Mouse (Mus musculus): ENCODE measurements around the gene Brd7. TPM values are rescaled to one million over a fixed set of nuclear protein-coding genes. Genes with fewer than 3 reads are reported as not detected.

Gene Brd7
- polyA plus RNA-seq, 1 experiment from 2014 or later, result 56.5 TPM

- no peaks in the 10 kb centered on the region for H3K36me3 ChIP-seq
- no peak overlapping the region for H3K4me3 ChIP-seq (replicated peaks)
- WGBS, result 80% methylated on average over 14 of the region's 14 CpGs
- no peaks in the 10 kb centered on the region for H3K27me3 ChIP-seq (replicated peaks)
- ATAC-seq (ENCODE audit: low FRiP score), result no peak
- H3K4me1 ChIP-seq, result no peaks in the 10 kb centered on the region
- no peaks in the 10 kb centered on the region for H3K9me3 ChIP-seq (replicated peaks)
- H3K9ac ChIP-seq (replicated peaks), result no peak overlapping the region
- no peak overlapping the region for H3K4me2 ChIP-seq
- H3K27ac ChIP-seq (replicated peaks), result no peak overlapping the region
Observed at GRCm38 (mm10) chr8:88306511-88306910, 55.5 kb downstream of the Brd7 start.

DNA sequence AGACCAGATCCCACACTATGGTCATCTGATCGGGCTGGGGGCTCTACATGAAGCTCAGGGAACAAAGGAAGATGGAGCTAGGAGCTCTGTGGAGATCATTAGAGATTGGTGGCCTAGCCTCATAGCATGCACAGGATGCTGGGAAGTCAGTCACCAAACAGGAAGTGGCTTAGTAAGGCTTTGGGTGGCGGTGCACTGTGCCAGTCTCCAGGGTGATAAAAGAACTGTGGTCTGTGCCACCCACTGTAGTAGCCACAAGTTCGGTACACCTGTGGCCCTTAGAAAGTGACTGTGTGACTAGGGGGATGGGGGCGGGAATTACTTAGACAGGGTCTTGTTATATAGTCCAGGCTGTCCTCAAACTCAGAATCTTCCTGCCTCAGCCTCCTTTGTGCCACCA, 56.2 kb downstream of the Brd7 start:
- Histone ChIP-seq H3K9me3 (replicated peaks) (no peaks in the 10 kb centered on the region), H3K36me3 (no peaks in the 10 kb centered on the region), H3K4me1 (no peaks in the 10 kb centered on the region), H3K4me2 (no peak overlapping the region), H3K4me3 (replicated peaks) (no peak overlapping the region), H3K27ac (replicated peaks) (no peak overlapping the region), H3K9ac (replicated peaks) (no peak overlapping the region), H3K27me3 (replicated peaks) (no peaks in the 10 kb centered on the region)
- no peak for ATAC-seq (ENCODE audit: low FRiP score)
- 95% methylated on average over 4 of the region's 4 CpGs for WGBS

DNA sequence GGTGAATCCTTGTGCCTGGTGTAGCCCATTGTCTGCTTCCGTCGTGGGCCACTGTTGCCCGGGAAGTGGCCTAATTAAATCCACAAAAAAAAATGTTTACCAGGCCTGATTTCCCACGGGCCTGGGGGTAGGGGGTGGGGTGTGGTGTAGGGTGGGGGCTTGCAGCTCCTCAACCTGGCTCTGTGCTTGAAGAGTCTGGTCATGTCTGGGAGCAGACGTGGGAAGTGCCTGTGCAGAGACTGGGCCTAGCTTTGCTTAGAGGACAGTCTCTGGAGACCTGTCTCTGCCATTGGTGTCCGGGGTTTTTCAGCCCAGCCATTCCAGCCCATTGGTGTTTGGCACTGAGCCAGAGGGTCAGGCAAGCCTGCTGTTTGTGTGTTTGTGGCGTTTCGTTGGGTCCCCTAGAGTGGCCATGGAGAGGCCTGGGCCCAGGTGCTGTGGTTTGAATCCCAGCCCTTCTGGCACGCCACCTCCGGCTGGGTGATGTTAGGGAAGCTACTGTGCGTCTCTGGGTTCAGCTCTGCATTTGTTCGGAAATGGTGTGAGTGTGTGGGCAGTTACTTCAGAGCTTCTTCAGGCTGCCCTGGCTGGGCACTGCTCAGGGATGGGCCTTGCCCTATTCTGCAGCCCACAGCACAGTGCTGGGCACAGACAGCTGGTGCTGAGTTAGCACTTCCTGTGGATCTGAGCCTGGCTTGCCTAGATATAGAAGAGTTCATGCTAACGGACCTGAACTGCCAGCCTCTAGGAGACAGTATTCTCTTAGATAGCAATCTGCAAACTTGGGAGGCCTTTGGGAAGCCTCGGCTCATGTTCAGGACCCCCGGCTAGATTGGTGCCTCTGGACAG, 60.2 kb downstream of the Brd7 start:
- Histone ChIP-seq H3K36me3 (no peaks in the 10 kb centered on the region), H3K4me2 (no peak overlapping the region), H3K27ac (replicated peaks) (no peak overlapping the region), H3K9ac (replicated peaks) (no peak overlapping the region), H3K4me3 (replicated peaks) (no peak overlapping the region), H3K27me3 (replicated peaks) (no peaks in the 10 kb centered on the region), H3K9me3 (replicated peaks) (no peaks in the 10 kb centered on the region), H3K4me1 (no peaks in the 10 kb centered on the region)
- 47% methylated on average over 15 of the region's 15 CpGs for WGBS
- ATAC-seq (ENCODE audit: low FRiP score), result no peak

GRCm38 (mm10) chr8:88299907-88300603, 61.9 kb downstream of the Brd7 start:
- Histone ChIP-seq H3K4me3 (replicated peaks) (no peak overlapping the region), H3K4me2 (no peak overlapping the region), H3K9me3 (replicated peaks) (no peaks in the 10 kb centered on the region), H3K36me3 (no peaks in the 10 kb centered on the region), H3K4me1 (no peaks in the 10 kb centered on the region), H3K27me3 (replicated peaks) (no peaks in the 10 kb centered on the region), H3K9ac (replicated peaks) (no peak overlapping the region), H3K27ac (replicated peaks) (no peak overlapping the region)
- 84% methylated on average over 10 of the region's 10 CpGs for WGBS
- no peak for ATAC-seq (ENCODE audit: low FRiP score)

DNA sequence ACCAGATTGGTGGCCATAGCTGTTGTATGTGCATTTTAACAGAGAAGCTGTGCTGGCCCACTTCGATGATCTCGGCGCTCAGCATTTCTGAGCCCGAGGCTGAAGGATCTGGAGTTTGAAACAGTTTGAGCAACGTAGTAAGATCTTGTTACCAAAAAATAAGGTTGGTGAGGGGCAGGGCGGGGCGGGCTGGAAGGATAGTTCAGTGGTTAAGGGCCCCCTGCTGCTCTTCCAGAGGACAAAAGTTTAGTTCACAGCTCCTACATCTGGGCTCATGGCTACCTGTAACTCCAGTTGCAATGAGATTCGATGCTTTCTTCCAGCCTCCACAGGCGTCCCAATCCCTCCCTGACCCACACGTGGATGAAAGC, 63.3 kb downstream of the Brd7 start:
- Histone ChIP-seq H3K4me3 (replicated peaks) (no peak overlapping the region), H3K27me3 (replicated peaks) (no peaks in the 10 kb centered on the region), H3K36me3 (no peaks in the 10 kb centered on the region), H3K27ac (replicated peaks) (no peak overlapping the region), H3K9me3 (replicated peaks) (no peaks in the 10 kb centered on the region), H3K4me2 (no peak overlapping the region), H3K4me1 (no peaks in the 10 kb centered on the region), H3K9ac (replicated peaks) (no peak overlapping the region)
- no peak for ATAC-seq (ENCODE audit: low FRiP score)
- 86% methylated on average over 10 of the region's 10 CpGs for WGBS

DNA sequence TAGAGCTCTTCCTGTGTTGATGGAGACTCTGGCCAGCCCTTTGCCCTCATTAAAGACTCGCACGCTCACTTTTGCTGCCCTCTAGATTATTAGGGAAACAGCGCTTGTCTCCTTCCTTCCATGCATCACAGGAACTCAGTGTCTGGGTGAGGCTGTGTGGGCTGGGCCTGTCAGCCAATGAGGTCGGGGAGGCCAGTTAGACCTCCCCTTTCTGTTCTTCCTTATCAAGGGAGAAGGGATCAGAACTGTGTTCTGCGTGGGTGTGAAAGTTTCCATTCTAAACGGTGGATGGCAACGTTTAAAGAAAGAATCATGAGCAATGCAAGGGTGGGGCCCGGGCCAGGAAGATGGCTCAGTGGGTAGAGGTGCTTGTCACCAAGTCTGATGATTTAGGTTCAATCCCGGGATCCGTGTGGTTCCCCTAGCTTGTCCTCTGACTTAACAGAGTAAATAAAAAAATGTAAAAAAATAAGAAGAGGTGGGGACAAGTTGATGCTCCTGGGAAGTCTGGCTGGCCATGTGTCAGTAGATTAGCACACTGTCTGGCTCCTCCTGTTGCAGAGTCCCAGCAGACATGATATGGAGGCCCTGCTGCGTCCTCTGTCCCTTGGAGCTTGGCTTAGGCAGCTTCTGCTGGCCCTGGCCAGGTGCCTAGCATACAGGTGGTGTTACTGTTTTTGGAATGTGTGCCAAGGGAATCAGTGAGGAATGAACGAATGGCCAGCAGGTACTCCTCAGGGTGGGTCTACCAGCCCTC, 63.8 kb downstream of the Brd7 start:
- ATAC-seq (ENCODE audit: low FRiP score), result no peak
- Histone ChIP-seq H3K9me3 (replicated peaks) (no peaks in the 10 kb centered on the region), H3K9ac (replicated peaks) (no peak overlapping the region), H3K4me1 (no peaks in the 10 kb centered on the region), H3K4me2 (no peak overlapping the region), H3K27me3 (replicated peaks) (no peaks in the 10 kb centered on the region), H3K27ac (replicated peaks) (no peak overlapping the region), H3K4me3 (replicated peaks) (no peak overlapping the region), H3K36me3 (no peaks in the 10 kb centered on the region)
- 65% methylated on average over 12 of the region's 12 CpGs for WGBS

DNA sequence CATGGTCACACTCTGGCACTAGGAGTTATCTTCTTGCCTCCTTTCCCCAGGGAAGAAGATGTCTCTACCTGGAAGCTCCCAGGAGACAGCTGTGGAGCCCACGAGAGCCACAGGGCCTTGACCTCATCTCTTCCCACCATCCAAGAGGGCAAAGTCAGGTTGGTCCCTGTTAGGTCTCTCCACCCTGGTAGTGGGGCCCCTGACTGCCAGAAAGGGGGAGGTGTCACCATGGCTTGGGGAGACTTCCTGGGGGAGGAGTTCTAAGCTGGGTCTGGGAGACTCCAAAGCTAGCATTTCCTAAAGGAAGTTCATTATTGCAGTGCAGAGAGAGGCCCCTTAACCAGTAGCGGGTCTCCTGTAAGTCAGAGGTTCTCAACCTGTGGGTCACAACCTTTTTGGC, 67.0 kb downstream of the Brd7 start:
- Histone ChIP-seq H3K36me3 (no peaks in the 10 kb centered on the region), H3K4me2 (no peak overlapping the region), H3K4me3 (replicated peaks) (no peak overlapping the region), H3K9ac (replicated peaks) (no peak overlapping the region), H3K27ac (replicated peaks) (no peak overlapping the region), H3K4me1 (no peaks in the 10 kb centered on the region), H3K9me3 (replicated peaks) (no peaks in the 10 kb centered on the region), H3K27me3 (replicated peaks) (no peaks in the 10 kb centered on the region)
- no peak for ATAC-seq (ENCODE audit: low FRiP score)
- WGBS, result 96% methylated on average over 2 of the region's 2 CpGs

GRCm38 (mm10) chr8:88293590-88294356, 68.2 kb downstream of the Brd7 start:
- ATAC-seq (ENCODE audit: low FRiP score), result no peak
- H3K4me1 ChIP-seq, result no peaks in the 10 kb centered on the region
- 88% methylated on average over 9 of the region's 9 CpGs for WGBS
- no peaks in the 10 kb centered on the region for H3K9me3 ChIP-seq (replicated peaks)
- no peak overlapping the region for H3K4me2 ChIP-seq
- no peak overlapping the region for H3K9ac ChIP-seq (replicated peaks)
- H3K27me3 ChIP-seq (replicated peaks), result no peaks in the 10 kb centered on the region
- no peak overlapping the region for H3K27ac ChIP-seq (replicated peaks)
- H3K36me3 ChIP-seq, result no peaks in the 10 kb centered on the region
- no peak overlapping the region for H3K4me3 ChIP-seq (replicated peaks)

DNA sequence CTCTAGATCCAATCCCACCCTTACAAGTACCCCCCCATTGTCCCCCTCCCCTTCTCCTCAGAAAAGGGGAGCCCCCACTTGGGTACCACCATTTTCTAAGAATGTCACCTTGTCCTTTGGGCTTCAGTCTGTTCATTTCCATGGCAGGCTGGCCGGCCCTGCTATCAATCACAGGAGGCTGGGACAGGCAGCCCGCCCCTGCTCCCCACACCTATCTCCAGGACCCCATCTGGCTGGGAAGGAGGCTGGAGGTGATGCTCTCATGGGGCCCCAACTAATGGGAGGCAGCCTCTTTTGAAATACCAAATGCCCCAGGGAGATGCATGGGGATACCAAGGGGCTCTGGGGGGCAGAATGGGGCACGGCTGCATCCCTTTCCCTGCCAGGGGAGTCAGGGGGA, 69.1 kb downstream of the Brd7 start:
- Histone ChIP-seq H3K9me3 (replicated peaks) (no peaks in the 10 kb centered on the region), H3K4me2 (no peak overlapping the region), H3K4me1 (no peaks in the 10 kb centered on the region), H3K36me3 (no peaks in the 10 kb centered on the region), H3K27ac (replicated peaks) (no peak overlapping the region), H3K27me3 (replicated peaks) (no peaks in the 10 kb centered on the region), H3K4me3 (replicated peaks) (no peak overlapping the region), H3K9ac (replicated peaks) (no peak overlapping the region)
- no peak for ATAC-seq (ENCODE audit: low FRiP score)
- 84% methylated on average over 3 of the region's 3 CpGs for WGBS

GRCm38 (mm10) chr8:88291305-88291690, 70.7 kb downstream of the Brd7 start:
- Histone ChIP-seq H3K9me3 (replicated peaks) (no peaks in the 10 kb centered on the region), H3K4me2 (no peak overlapping the region), H3K4me3 (replicated peaks) (no peak overlapping the region), H3K9ac (replicated peaks) (no peak overlapping the region), H3K4me1 (no peaks in the 10 kb centered on the region), H3K27ac (replicated peaks) (no peak overlapping the region), H3K27me3 (replicated peaks) (no peaks in the 10 kb centered on the region), H3K36me3 (no peaks in the 10 kb centered on the region)
- 94% methylated on average over 11 of the region's 11 CpGs for WGBS
- ATAC-seq (ENCODE audit: low FRiP score), result no peak
